Mouse (Mus musculus): ENCODE measurements around the gene Fbxo9. TPM values are rescaled to one million over a fixed set of nuclear protein-coding genes. Genes with fewer than 3 reads are reported as not detected.
"Not testable (repeated sequence)": the region's sequence is repeated elsewhere in the genome, so short reads cannot be mapped to it uniquely, and the experiment has no call there.

Gene Fbxo9
- total RNA-seq, 2 experiments from 2014 or later: 86.6 to 86.7 TPM

- peak in 1 of 2 experiments; percentile 7 for DNase-seq (ENCODE audit: low spot score in 2 of 2)
- TF ChIP-seq CTCF (conservative IDR thresholded peaks at IDR 0.05): peak; percentile 65
- no peak overlapping the region for H3K27ac ChIP-seq
- H3K4me3 ChIP-seq: no peak overlapping the region
These were observed 30.6 kb downstream of the Fbxo9 start for GRCm38 (mm10) chr9:78078240-78078639.

GRCm38 (mm10) chr9:78075256-78075655 lies 33.6 kb downstream of the Fbxo9 start:
- Histone ChIP-seq H3K27ac (no peak overlapping the region), H3K4me3 (no peak overlapping the region)
- DNase-seq (ENCODE audit: low spot score in 2 of 2): no peak
- TF ChIP-seq CTCF (conservative IDR thresholded peaks at IDR 0.05): no peak

GRCm38 (mm10) chr9:78073713-78074340 lies 35.0 kb downstream of the Fbxo9 start:
- DNase-seq (ENCODE audit: low spot score in 2 of 2): no peak
- no peak for TF ChIP-seq CTCF (conservative IDR thresholded peaks at IDR 0.05)
- H3K27ac ChIP-seq: no peak overlapping the region
- no peak overlapping the region for H3K4me3 ChIP-seq

- H3K4me3 ChIP-seq; DNase-seq (ENCODE audit: low spot score in 2 of 2); H3K27ac ChIP-seq: not testable (repeated sequence)
These were observed 35.6 kb downstream of the Fbxo9 start for GRCm38 (mm10) chr9:78073291-78073690.

- TF ChIP-seq CTCF (conservative IDR thresholded peaks at IDR 0.05): no peak
- Histone ChIP-seq H3K27ac (no peak overlapping the region), H3K4me3 (no peak overlapping the region)
- DNase-seq (ENCODE audit: low spot score in 2 of 2): no peak
These were observed 37.2 kb downstream of the Fbxo9 start for GRCm38 (mm10) chr9:78071626-78072025.

GRCm38 (mm10) chr9:78070496-78070895 lies 38.4 kb downstream of the Fbxo9 start:
- no peak for TF ChIP-seq CTCF (conservative IDR thresholded peaks at IDR 0.05)
- no peak overlapping the region for H3K4me3 ChIP-seq
- no peak overlapping the region for H3K27ac ChIP-seq
- no peak for DNase-seq (ENCODE audit: low spot score in 2 of 2)

GRCm38 (mm10) chr9:78064121-78064520 lies 44.7 kb downstream of the Fbxo9 start:
- DNase-seq (ENCODE audit: low spot score in 2 of 2): no peak
- no peak overlapping the region for H3K4me3 ChIP-seq
- no peak for TF ChIP-seq CTCF (conservative IDR thresholded peaks at IDR 0.05)
- no peak overlapping the region for H3K27ac ChIP-seq

GRCm38 (mm10) chr9:78062392-78062791 lies 46.5 kb downstream of the Fbxo9 start:
- TF ChIP-seq CTCF (conservative IDR thresholded peaks at IDR 0.05): no peak
- Histone ChIP-seq H3K27ac (no peak overlapping the region), H3K4me3 (no peak overlapping the region)
- DNase-seq (ENCODE audit: low spot score in 2 of 2): no peak

GRCm38 (mm10) chr9:78059525-78060120 lies 49.2 kb downstream of the Fbxo9 start:
- no peak for TF ChIP-seq CTCF (conservative IDR thresholded peaks at IDR 0.05)

GRCm38 (mm10) chr9:78054298-78054697 lies 54.6 kb downstream of the Fbxo9 start:
- Histone ChIP-seq H3K27ac (no peak overlapping the region), H3K4me3 (no peak overlapping the region)
- TF ChIP-seq CTCF (conservative IDR thresholded peaks at IDR 0.05): no peak
- DNase-seq (ENCODE audit: low spot score in 2 of 2): no peak

More at GRCm38 (mm10) chr9:78059525-78060120, 49.2 kb downstream of the Fbxo9 start:
- Histone ChIP-seq H3K4me3 (no peak overlapping the region), H3K27ac (no peak overlapping the region)
- no peak for DNase-seq (ENCODE audit: low spot score in 2 of 2)

- TF ChIP-seq CTCF (conservative IDR thresholded peaks at IDR 0.05): no peak
- no peak overlapping the region for H3K27ac ChIP-seq
- DNase-seq (ENCODE audit: low spot score in 2 of 2): no peak
- no peak overlapping the region for H3K4me3 ChIP-seq
These were observed 55.0 kb downstream of the Fbxo9 start for GRCm38 (mm10) chr9:78053821-78054220.

GRCm38 (mm10) chr9:78051677-78052076 lies 57.2 kb downstream of the Fbxo9 start, which contains the start of gene Gcm1:
Gene Gcm1 (plus strand): TSS chr9:78051924.
- Histone ChIP-seq H3K4me3 (no peak within 1 kb of the TSS), H3K27ac (no peak within 1 kb of the TSS)
- DNase-seq (ENCODE audit: low spot score in 2 of 2): no peak
- TF ChIP-seq CTCF (conservative IDR thresholded peaks at IDR 0.05): no peak

GRCm38 (mm10) chr9:78050452-78050970 lies 58.4 kb downstream of the Fbxo9 start:
- Histone ChIP-seq H3K4me3 (no peak overlapping the region), H3K27ac (no peak overlapping the region)
- DNase-seq (ENCODE audit: low spot score in 2 of 2): no peak
- no peak for TF ChIP-seq CTCF (conservative IDR thresholded peaks at IDR 0.05)

- peak; percentile 52 for TF ChIP-seq CTCF (conservative IDR thresholded peaks at IDR 0.05)
- Histone ChIP-seq H3K27ac (no peak overlapping the region), H3K4me3 (peak overlapping the region; percentile 41)
- DNase-seq (ENCODE audit: low spot score in 2 of 2): no peak
These were observed 62.1 kb downstream of the Fbxo9 start for GRCm38 (mm10) chr9:78046755-78047154.

All from layer of hippocampus, adult 2 months (tissue).